Mouse (Mus musculus) midbrain, embryonic 10.5 days (tissue): ENCODE results near the gene Fam19a2. TPM values are rescaled to one million over a fixed set of nuclear protein-coding genes. Genes with fewer than 3 reads are reported as not detected.

Experiments used
- DNase-seq: peaks from one replicate; pipeline ENCODE4 v3.0.0-alpha.2; 2017; ENCODE audit warnings: low spot score
- H3K27ac ChIP-seq: fragments of 300-500 bp; sonication (generic); replicated peaks from 2 replicates; pipeline ENCODE4 v1.5.1; 2016; ENCODE audit warnings: mild to moderate bottlenecking
- H3K27me3 ChIP-seq: fragments of 300-500 bp; sonication (generic); 2 replicates; pipeline ENCODE4 v1.6.1; 2016; ENCODE audit warnings: low read depth, mild to moderate bottlenecking; ENCODE audit not compliant: poor library complexity, severe bottlenecking
- H3K36me3 ChIP-seq: fragments of 300-500 bp; sonication (generic); 2 replicates; pipeline ENCODE4 v1.6.1; 2016; ENCODE audit warnings: mild to moderate bottlenecking, moderate library complexity
- H3K4me1 ChIP-seq: fragments of 300-500 bp; sonication (generic); 2 replicates; pipeline ENCODE4 v1.6.1; 2016
- H3K4me3 ChIP-seq: fragments of 300-500 bp; sonication (generic); 2 replicates; pipeline ENCODE4 v1.5.1; 2016; ENCODE audit warnings: mild to moderate bottlenecking, moderate library complexity
- H3K9me3 ChIP-seq: fragments of 300-500 bp; sonication (generic); replicated peaks from 2 replicates; pipeline ENCODE4 v1.6.1; 2016; ENCODE audit warnings: mild to moderate bottlenecking
- WGBS: fragments of 180-500 bp; shearing (Covaris S2); methylation state at CpG from one replicate; pipeline ENCODE4 v1.1.7; 2016; 5-methylcytosine and 5-hydroxymethylcytosine counted together
- polyA plus RNA-seq: library from polyadenylated mRNA; unstranded; fragments of >200 nt; fragmentation: Nextera tagmentation; extraction: Ambion mirVana; gene quantifications from 2 replicates; pipeline ENCODE4 v1.2.1, GENCODE M21; 2016

Gene Fam19a2
- 1.6 and 2.5 TPM in 2 replicates for polyA plus RNA-seq

DNA sequence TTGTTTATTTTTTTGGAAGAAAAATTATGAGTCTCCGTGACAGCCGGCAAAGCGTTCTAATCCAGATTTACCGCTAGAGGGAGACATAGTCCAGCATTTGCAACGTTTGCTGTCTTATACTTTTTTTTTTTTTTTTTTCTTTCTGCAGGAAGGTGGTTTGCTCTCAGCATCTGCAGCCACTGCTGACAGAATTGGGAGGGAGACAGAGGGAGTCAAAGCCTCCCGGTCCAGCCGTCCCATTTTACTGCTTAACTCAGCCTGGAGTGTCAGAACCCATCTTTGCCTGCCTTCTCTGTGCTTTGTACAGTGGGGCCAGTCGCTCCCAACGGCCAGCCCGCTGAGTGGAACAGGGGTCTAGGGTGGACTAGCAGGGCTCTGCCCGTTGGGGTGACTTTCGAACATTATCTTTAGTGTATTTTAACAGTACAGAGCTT lies at the start of gene Fam19a2:
Fam19a2 (plus strand) TSS at position 121 of the 434 bp plus-strand sequence.
- peak within 1 kb of the TSS; percentile 68 for H3K4me3 ChIP-seq
- H3K27me3 ChIP-seq = peaks cover 35% of the 10 kb centered on the region
- H3K27ac ChIP-seq = peak within 1 kb of the TSS; percentile 64; the same call in 1 of the 2 replicates
- 1% methylated on average over 12 of the region's 12 CpGs for WGBS
- peaks cover 24% of the 10 kb centered on the region for H3K4me1 ChIP-seq
- H3K9me3 ChIP-seq = no peaks in the 10 kb centered on the region
- peak; percentile 66 for DNase-seq
- no peaks in the 10 kb centered on the region for H3K36me3 ChIP-seq

DNA sequence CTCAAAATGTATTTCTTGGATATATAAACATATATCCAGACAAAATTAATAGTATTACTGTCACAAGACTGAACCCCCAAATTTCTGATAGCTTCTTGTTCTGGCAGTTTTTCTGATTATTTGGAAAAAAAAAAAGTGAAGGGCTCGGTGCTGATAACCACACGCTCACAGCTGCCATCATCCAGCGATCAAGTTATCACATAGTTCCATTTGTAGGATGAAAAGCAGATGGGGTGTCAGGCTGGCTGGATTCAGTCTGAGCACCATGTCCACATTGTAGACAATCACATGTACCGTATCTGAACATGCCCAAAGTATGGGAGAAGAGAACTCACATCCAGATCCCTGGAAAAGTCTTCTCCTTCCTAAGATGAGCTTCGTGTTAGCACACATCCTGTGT lies 41.0 kb upstream of the Fam19a2 start:
- DNase-seq = no peak
- H3K27me3 ChIP-seq = no peaks in the 10 kb centered on the region
- no peaks in the 10 kb centered on the region for H3K4me1 ChIP-seq
- no peak overlapping the region for H3K27ac ChIP-seq
- WGBS = 94% methylated on average over 5 of the region's 5 CpGs
- no peaks in the 10 kb centered on the region for H3K36me3 ChIP-seq
- no peak overlapping the region for H3K4me3 ChIP-seq
- H3K9me3 ChIP-seq = no peaks in the 10 kb centered on the region

DNA sequence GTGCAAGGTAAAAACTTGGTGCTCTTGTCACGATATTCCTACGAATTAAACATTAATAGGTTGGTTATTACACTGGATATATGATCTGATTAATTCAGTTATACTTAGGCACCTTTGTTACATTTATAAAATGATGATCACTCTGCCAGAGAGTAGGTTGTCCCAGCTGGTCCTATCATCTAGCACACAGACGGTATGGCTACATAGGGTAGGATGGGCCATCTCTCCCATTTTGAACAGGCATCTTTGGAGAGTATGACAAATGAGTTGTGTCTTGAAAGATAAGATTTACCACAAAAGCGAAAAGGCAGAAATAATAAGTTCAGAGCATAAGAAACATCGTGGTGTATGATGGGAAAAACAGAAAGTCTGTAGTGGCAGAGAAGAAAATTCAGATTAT lies 34.4 kb upstream of the Fam19a2 start:
- no peak for DNase-seq
- no peaks in the 10 kb centered on the region for H3K9me3 ChIP-seq
- no peaks in the 10 kb centered on the region for H3K4me1 ChIP-seq
- no peaks in the 10 kb centered on the region for H3K27me3 ChIP-seq
- no peaks in the 10 kb centered on the region for H3K36me3 ChIP-seq
- WGBS = 89% methylated on average over 5 of the region's 5 CpGs
- H3K27ac ChIP-seq = no peak overlapping the region
- no peak overlapping the region for H3K4me3 ChIP-seq

DNA sequence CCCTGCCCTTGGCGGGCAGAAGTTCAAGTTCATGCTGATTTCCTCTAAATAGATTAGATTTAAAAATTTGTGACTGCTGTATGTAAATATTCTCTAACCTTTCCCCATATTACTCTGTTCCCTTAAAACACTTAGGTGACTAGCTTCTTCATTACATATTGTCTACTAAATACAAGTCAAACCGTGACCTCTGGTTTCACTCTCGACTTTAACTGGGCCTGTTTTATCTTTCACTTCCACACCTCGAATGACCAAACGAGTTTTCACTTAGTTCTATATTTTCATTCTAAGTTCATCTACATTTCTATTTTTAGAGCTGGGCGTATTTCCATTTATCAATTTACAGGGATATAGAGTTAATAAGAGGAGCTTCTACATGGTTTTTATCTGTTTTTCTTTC lies 15.7 kb upstream of the Fam19a2 start:
- no peak overlapping the region for H3K4me3 ChIP-seq
- WGBS = 87% methylated on average over 6 of the region's 6 CpGs

DNA sequence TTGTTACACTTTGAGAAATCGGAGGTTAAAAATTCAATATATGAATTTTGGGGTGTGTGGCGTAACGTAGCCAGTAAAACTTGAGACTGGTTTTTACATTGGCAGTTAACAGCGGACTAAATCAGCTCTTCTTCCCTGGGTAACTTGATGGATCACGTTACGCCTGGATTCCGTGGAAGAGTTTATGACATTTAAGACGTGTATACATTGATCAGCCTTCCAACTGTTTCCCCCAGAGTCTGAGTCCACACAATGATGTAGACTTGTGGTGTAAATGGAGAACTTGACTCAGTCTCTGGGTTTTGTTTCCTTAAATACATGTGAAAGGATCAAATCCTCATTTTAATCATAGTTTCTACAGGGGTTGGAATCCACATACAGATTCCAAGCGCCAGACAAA lies 11.9 kb upstream of the Fam19a2 start:
- whole genome bisulfite sequencing = 87% methylated on average over 9 of the region's 9 CpGs
- no peak overlapping the region for H3K4me3 ChIP-seq
- DNase-seq = no peak
- H3K9me3 ChIP-seq = 0 out of 2 replicates have a peak, but pooled peaks cover 2% of the 10 kb centered on the region
- H3K27ac ChIP-seq = no peak overlapping the region
- H3K4me1 ChIP-seq = peaks cover 8% of the 10 kb centered on the region; the same call in 1 of the 2 replicates
- no peaks in the 10 kb centered on the region for H3K27me3 ChIP-seq
- no peaks in the 10 kb centered on the region for H3K36me3 ChIP-seq

More for the DNA sequence above, 15.7 kb upstream of the Fam19a2 start:
- Histone ChIP-seq H3K36me3 (no peaks in the 10 kb centered on the region), H3K4me1 (peaks cover 8% of the 10 kb centered on the region; the same call in 1 of the 2 replicates), H3K27me3 (no peaks in the 10 kb centered on the region), H3K9me3 (no peaks in the 10 kb centered on the region), H3K27ac (no peak overlapping the region)
- no peak for DNase-seq

DNA sequence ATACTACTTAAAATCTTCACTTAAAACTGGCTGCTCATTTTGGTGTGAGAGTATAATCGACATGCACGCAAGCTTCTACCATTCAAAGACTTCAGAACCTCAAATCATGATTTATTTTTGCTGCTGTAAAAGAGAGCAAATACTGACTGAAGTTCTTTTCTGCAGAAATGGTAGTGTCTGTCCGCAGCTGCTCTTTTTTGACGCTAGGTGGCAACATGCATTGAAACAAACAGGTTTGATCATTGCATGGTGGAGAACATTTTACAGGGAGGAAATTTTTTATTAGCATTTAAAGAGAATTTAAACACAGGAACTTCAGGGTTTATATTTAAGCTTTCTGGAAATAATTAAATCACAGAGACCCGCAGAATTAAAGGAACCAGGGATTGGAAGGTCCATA lies 9.5 kb upstream of the Fam19a2 start:
- WGBS = 44% methylated on average over 5 of the region's 5 CpGs
- no peak for DNase-seq

DNA sequence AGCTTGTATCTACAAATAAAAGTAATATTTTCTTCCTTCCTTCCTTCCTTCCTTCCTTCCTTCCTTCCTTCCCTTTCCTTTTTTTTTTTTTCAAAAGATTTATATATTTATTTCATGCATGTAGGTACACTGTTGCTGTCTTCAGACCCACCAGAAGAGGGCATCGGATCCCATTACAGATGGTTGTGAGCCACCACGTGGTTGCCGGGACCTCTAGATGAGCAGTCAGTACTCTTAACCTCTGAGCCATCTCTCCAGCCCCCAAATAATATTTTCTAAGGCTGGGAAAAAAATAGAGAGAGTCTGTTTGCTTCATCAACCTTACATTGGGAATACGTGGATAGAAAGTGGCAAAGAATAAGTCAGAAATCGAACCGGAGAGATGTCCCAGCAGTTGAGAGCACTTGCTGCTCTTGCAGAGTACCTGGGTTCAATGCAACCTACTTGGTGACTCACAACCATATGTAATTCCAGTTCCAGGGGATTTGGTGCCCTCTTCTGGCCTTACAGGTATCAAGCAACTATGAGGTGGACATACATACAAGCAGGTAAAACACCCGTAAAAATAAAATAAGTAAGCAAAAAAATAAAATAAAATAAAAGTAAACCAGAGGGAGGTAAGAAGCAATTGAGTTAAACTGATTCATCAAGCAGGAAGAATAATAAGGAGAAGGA lies 8.0 kb upstream of the Fam19a2 start:
- 0 out of 2 replicates have a peak, but pooled peaks cover 2% of the 10 kb centered on the region for H3K9me3 ChIP-seq
- 79% methylated on average over 7 of the region's 7 CpGs for WGBS
- no peaks in the 10 kb centered on the region for H3K27me3 ChIP-seq
- H3K4me3 ChIP-seq = no peak overlapping the region
- DNase-seq = no peak
- no peak overlapping the region for H3K27ac ChIP-seq
- H3K4me1 ChIP-seq = no peaks in the 10 kb centered on the region
- no peaks in the 10 kb centered on the region for H3K36me3 ChIP-seq

More for the DNA sequence above, 9.5 kb upstream of the Fam19a2 start:
- H3K4me3 ChIP-seq = no peak overlapping the region
- 0 out of 2 replicates have a peak, but pooled peaks cover 2% of the 10 kb centered on the region for H3K9me3 ChIP-seq
- no peaks in the 10 kb centered on the region for H3K27me3 ChIP-seq
- peaks cover 8% of the 10 kb centered on the region; the same call in 1 of the 2 replicates for H3K4me1 ChIP-seq
- no peaks in the 10 kb centered on the region for H3K36me3 ChIP-seq
- no peak overlapping the region for H3K27ac ChIP-seq

DNA sequence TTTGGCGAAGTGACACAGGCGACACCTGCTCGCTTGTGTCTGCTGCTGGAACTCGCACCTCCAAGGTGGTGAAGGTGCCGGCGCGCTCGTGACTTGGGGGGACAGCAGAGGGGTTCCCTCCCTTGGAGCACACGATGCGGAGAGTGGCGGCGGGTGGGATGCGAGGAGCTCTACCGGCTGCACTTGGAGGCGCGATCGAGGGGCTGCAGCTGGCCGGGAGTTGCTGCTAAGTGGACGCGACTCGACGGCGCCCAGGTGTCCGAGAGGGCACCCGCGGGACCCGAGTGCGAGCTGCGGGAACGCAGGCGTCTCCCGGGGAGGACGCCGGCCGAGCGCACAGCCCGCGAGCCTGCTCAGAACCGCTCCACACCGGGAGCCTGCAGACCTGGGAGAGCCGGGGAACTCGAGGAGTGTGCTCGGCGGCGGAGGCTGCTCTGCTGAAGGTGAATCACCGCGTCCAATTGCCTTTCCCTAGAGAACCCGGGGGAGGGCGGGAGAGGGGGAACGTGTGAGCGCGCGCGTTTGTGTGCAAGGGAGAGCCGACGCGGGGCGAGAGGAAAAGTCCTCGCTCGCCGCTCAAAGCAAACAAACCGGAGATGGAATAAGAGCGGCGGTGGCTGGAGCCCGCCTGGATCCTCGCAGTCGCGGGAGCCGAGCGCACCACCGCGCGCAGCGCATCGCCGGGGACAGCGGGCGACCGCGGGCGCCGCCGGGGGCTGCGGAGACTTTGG lies 830 bp downstream of the Fam19a2 start:
- H3K36me3 ChIP-seq = no peaks in the 10 kb centered on the region
- H3K4me1 ChIP-seq = peaks cover 24% of the 10 kb centered on the region
- H3K4me3 ChIP-seq = peak overlapping the region; percentile 68
- under 1% methylated on average over 84 of the region's 84 CpGs for WGBS
- DNase-seq = peak; percentile 69
- H3K9me3 ChIP-seq = no peaks in the 10 kb centered on the region
- H3K27me3 ChIP-seq = peaks cover 35% of the 10 kb centered on the region
- peak overlapping the region; percentile 64; the same call in 1 of the 2 replicates for H3K27ac ChIP-seq

DNA sequence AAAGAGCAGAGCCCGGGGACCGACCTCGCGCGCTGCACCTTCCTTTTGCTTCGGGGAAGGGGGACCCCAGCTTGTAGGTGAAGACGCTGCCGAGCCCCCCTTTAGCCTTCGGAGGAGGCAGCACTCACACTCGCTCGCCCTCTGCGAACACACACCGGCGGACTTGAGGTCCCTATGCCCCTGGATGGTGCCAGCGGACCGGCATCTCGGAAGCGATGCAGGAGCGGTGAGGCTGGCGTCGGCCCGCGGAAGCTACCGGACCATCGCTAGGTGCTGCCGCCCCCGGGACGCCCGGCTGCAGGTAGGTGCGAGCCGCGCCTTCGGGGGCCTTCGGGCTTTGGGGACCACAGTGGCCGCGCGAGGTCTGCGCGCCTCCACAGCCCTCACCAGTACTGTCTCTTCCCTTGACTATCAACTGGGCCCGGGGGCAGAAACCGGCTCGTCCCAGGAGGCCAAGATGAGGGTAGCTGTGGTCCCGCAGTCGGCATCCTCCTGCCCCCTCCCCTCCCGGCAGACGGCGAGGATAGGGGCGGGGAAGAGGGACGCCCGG lies 1.5 kb downstream of the Fam19a2 start:
- no peak for DNase-seq
- peak overlapping the region; percentile 64; the same call in 1 of the 2 replicates for H3K27ac ChIP-seq
- H3K9me3 ChIP-seq = no peaks in the 10 kb centered on the region
- H3K36me3 ChIP-seq = no peaks in the 10 kb centered on the region
- peak overlapping the region; percentile 68 for H3K4me3 ChIP-seq
- under 1% methylated on average over 50 of the region's 50 CpGs for WGBS
- H3K4me1 ChIP-seq = peaks cover 24% of the 10 kb centered on the region
- H3K27me3 ChIP-seq = peaks cover 35% of the 10 kb centered on the region

DNA sequence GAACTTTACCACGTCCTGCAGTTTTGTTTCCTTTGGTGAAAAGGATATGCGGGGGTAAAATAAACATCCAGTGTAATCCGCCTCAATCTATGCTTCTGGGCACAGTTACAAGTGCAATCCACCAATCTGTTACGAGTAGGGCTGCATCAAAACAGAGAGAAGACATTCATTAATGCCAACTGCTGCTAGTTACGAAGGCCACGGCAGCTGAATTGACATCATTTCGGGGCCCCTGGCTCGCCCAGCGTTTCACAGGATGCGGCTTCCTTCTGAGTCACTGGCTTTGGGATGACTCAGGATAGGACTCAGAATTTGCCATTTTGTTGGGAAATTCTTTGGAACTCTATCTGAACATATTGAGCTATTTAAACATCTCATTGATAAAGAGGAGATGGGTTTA lies 4.8 kb downstream of the Fam19a2 start:
- no peak overlapping the region for H3K4me3 ChIP-seq
- no peak overlapping the region for H3K27ac ChIP-seq
- no peaks in the 10 kb centered on the region for H3K36me3 ChIP-seq
- peaks cover 35% of the 10 kb centered on the region for H3K27me3 ChIP-seq
- 82% methylated on average over 10 of the region's 10 CpGs for WGBS
- H3K4me1 ChIP-seq = peaks cover 24% of the 10 kb centered on the region
- DNase-seq = no peak
- H3K9me3 ChIP-seq = no peaks in the 10 kb centered on the region

DNA sequence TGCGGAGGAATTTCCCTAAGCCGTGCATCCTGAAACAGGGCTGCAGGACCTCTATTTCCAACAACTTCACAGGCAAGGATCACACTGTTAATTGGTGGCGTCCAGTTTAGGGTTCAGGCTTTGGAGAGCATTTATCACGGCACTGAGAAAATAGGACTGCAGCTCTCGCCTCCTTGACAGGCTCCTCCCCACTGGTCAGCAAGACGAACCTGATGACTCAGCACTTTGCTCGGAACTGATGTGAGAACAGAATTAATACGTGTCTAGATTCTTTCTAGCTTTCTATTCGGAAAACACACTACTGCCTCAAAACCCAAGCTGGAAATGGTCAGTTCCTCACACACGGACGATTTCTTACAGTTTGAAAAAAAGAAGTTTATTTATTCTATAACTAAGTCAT lies 10.8 kb downstream of the Fam19a2 start:
- H3K4me3 ChIP-seq = no peak overlapping the region
- no peak overlapping the region for H3K27ac ChIP-seq
- no peaks in the 10 kb centered on the region for H3K36me3 ChIP-seq
- H3K27me3 ChIP-seq = no peaks in the 10 kb centered on the region
- H3K4me1 ChIP-seq = no peaks in the 10 kb centered on the region
- DNase-seq = no peak
- WGBS = 82% methylated on average over 11 of the region's 11 CpGs
- no peaks in the 10 kb centered on the region for H3K9me3 ChIP-seq

DNA sequence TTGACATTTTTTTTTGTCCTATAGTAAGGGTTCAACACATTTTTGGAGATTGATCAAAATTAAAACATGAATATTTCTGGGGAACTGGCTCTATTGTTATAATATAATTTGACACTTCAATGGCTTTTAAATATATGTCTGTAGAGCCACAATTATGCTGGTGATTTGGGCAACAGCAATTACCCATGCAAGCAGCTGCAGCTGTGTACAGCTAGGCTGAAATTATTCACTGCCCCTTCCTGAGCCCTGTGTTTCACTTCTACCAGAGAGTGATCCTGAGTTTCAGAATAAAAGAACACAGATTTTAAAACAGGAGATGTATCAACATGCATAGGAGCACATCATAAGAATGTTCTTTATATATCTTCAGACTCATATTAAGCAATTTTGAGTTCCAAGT lies 43.5 kb downstream of the Fam19a2 start:
- Histone ChIP-seq H3K4me3 (no peak overlapping the region), H3K36me3 (no peaks in the 10 kb centered on the region), H3K4me1 (no peaks in the 10 kb centered on the region), H3K27ac (no peak overlapping the region), H3K9me3 (no peaks in the 10 kb centered on the region), H3K27me3 (no peaks in the 10 kb centered on the region)
- DNase-seq = no peak

DNA sequence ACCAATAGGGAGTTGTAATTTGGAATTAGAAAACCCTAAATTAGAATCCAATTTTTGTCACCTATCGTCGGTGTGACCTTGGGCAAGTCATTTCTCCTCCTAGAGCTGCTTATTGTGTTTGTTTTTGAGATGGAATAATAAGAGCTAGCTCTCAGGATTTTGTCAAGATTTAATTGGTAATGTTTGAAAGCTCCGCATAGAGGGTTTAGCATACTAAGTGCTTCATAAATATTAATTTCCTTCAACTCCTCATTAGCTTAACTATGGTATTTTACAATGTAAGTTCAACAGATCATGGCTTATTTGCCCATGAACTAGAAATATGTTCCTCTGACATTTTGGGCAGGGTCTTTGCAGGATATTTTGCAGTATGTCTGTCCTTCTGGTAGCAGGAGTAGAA lies 62.5 kb downstream of the Fam19a2 start:
- H3K27me3 ChIP-seq = no peaks in the 10 kb centered on the region
- no peak overlapping the region for H3K27ac ChIP-seq
- H3K4me1 ChIP-seq = no peaks in the 10 kb centered on the region
- H3K4me3 ChIP-seq = no peak overlapping the region
- 88% methylated on average over 3 of the region's 3 CpGs for WGBS
- no peaks in the 10 kb centered on the region for H3K36me3 ChIP-seq
- DNase-seq = no peak
- H3K9me3 ChIP-seq = no peaks in the 10 kb centered on the region
